Mouse (Mus musculus) stomach, embryonic 15.5 days (tissue): ENCODE data around the gene Krt6a. TPM values are rescaled to one million over a fixed set of nuclear protein-coding genes. Genes with fewer than 3 reads are reported as not detected.
"Not testable (repeated sequence)": the region's sequence is repeated elsewhere in the genome, so short reads cannot be mapped to it uniquely, and the experiment has no call there.

Experiments used
- ATAC-seq: fragments of 200-750 bp; cut with Nextera tagmentation; 2 replicates; pipeline ENCODE4 v1.8.0; 2017; ENCODE audit warnings: low read depth, moderate number of reproducible peaks, moderate TSS enrichment; ENCODE audit not compliant: insufficient read depth, low FRiP score
- H3K27ac ChIP-seq: fragments of 300-500 bp; sonication (generic); 2 replicates; pipeline ENCODE4 v1.5.1; 2015; ENCODE audit warnings: mild to moderate bottlenecking, inconsistent platforms
- H3K27me3 ChIP-seq: fragments of 300-500 bp; sonication (generic); replicated peaks from 2 replicates; pipeline ENCODE4 v1.6.1; 2015; ENCODE audit warnings: inconsistent platforms
- H3K36me3 ChIP-seq: fragments of 300-500 bp; sonication (generic); 2 replicates; pipeline ENCODE4 v1.6.1; 2015; ENCODE audit warnings: inconsistent platforms
- H3K4me1 ChIP-seq: fragments of 300-500 bp; sonication (generic); 2 replicates; pipeline ENCODE4 v1.6.1; 2015; ENCODE audit warnings: inconsistent platforms
- H3K4me2 ChIP-seq: fragments of 300-500 bp; sonication (generic); 2 replicates; pipeline ENCODE4 v1.6.1; 2015; ENCODE audit warnings: mild to moderate bottlenecking, inconsistent platforms
- H3K4me3 ChIP-seq: fragments of 300-500 bp; sonication (generic); replicated peaks from 2 replicates; pipeline ENCODE4 v1.5.1; 2015; ENCODE audit warnings: inconsistent platforms
- H3K9ac ChIP-seq: fragments of 300-500 bp; sonication (generic); 2 replicates; pipeline ENCODE4 v1.6.1; 2015; ENCODE audit warnings: inconsistent platforms
- H3K9me3 ChIP-seq: fragments of 300-500 bp; sonication (generic); 2 replicates; pipeline ENCODE4 v1.6.1; 2016; ENCODE audit warnings: inconsistent platforms
- WGBS: fragments of 180-500 bp; shearing (Covaris S2); methylation state at CpG from one replicate; pipeline ENCODE4 v1.1.7; 2015; 5-methylcytosine and 5-hydroxymethylcytosine counted together
- microRNA-seq: library from miRNA; unstranded; fragments of <30 nt; microRNA quantifications from one replicate; pipeline ENCODE4, GENCODE M21; 2016
- polyA plus RNA-seq: library from polyadenylated mRNA; unstranded; fragments of >200 nt; fragmentation: Nextera tagmentation; extraction: Ambion mirVana; gene quantifications from 2 replicates; pipeline ENCODE4 v1.2.1, GENCODE M21; 2015

Gene Krt6a
- polyA plus RNA-seq, 1 experiment from 2014 or later = 179 TPM

DNA sequence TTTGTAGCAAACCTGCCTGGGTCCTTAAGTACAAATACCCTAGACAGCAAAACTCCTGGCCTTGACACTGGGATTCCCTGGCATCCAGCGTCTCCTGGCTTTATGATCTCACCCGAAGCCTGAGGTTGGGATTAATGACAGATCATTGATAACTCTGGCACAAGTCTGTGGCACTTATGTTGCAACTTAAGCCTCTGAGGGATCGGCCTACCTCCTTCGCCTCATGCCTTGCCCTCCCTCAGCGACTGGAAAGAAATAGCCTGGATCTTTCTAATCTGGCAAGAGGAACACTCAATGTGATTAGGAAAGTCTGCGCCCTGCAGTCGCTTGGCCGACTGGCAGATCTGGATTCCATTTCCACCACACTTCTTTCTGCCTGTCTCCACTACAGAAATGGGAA, 5.8 kb upstream of the Krt6a start:
- no peak for ATAC-seq
- Histone ChIP-seq H3K4me1 (no peaks in the 10 kb centered on the region), H3K4me2 (no peak overlapping the region), H3K36me3 (no peaks in the 10 kb centered on the region), H3K9ac (no peak overlapping the region), H3K27ac (no peak overlapping the region), H3K27me3 (no peaks in the 10 kb centered on the region), H3K9me3 (no peaks in the 10 kb centered on the region), H3K4me3 (no peak overlapping the region)
- 78% methylated on average over 8 of the region's 8 CpGs for WGBS

DNA sequence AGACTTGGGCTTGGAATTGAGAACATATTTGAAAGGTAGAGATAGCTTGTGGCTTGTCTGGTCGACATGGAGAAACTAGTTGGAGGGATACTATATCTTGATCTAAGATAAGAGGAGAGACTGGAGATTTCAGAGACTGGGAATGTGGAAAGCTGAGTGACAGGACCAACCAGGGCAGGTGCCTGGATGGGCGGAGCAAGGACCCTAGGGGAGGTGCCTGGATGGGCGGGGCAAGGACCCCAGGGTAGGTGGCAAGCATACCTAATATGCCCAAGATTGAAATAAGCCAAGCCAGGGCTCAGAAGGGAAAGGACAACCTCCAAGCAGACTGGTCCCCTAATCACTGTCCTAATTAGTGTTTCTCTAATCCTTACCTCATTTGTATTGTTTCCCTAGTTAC, 5.1 kb upstream of the Krt6a start:
- Histone ChIP-seq H3K36me3 (no peaks in the 10 kb centered on the region), H3K4me2 (no peak overlapping the region), H3K27ac (no peak overlapping the region), H3K9me3 (no peaks in the 10 kb centered on the region), H3K4me1 (no peaks in the 10 kb centered on the region), H3K9ac (no peak overlapping the region), H3K27me3 (no peaks in the 10 kb centered on the region), H3K4me3 (no peak overlapping the region)
- 51% methylated on average over 3 of the region's 3 CpGs for WGBS
- ATAC-seq = no peak

DNA sequence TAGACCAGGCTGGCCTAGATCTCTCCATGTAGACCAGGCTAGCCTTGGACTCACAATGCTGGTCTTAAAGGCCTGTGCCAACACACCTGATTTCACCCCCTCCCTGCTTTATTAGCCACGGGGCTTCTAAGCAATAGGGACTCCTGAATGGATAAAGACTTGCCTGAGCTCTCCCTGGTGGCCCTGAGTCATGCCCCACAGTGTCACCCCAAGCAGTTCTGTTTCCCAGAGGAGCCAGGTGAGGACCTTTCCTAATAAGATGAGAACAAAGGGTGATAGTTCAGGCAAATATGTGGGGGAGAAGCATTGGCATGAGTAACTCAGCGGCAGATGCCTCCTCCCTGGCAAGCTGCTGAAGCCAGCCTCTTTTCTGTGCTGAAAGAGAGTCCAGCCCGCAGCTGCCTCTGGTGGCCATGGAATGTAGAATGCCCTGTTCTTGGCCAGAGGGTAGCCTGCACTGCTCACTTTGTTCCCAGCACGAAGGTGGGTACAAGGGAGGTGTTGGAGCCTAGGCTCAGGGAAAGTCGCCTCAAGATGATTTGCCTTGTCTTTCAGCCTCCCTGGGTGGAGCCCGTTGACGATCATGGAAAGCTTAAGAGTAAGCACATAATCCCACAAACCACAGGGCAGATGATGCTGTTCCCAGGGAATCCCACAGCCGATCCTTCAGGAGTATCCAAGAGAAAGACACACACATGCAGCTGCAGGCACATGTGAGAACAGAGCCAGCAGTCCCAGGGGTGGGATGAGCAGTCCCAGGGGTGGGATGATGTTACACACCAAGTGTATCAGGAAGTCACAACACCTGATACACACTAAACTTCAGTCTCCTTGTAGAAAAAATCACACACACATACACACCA, 3.5 kb upstream of the Krt6a start:
- Histone ChIP-seq H3K36me3 (no peaks in the 10 kb centered on the region), H3K9me3 (no peaks in the 10 kb centered on the region), H3K4me3 (no peak overlapping the region), H3K9ac (no peak overlapping the region), H3K4me2 (no peak overlapping the region), H3K27me3 (no peaks in the 10 kb centered on the region), H3K4me1 (no peaks in the 10 kb centered on the region), H3K27ac (no peak overlapping the region)
- WGBS = 63% methylated on average over 8 of the region's 8 CpGs
- ATAC-seq = no peak

DNA sequence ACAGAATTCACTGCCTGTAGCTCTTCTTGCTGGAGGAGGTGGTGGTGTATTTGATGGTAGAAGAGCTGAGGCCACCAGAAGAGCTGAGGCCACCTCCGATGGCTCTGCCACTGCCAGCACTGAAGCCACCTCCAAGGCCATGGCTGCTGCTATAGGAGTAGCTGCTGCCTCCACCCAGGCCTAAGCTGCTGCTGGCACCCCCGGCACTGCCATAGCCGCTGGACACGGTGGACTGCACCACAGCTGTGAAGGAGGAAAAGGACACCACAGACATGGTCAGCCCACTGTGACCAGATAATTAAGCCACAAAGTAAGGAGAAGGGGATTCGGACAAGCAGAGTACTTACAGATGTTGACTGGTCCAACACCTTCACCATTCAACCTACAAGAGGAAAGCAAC, 3.6 kb downstream of the Krt6a start:
- not testable (repeated sequence) for H3K27ac ChIP-seq, H3K4me2 ChIP-seq, H3K4me1 ChIP-seq, H3K9ac ChIP-seq, H3K4me3 ChIP-seq, H3K36me3 ChIP-seq, H3K27me3 ChIP-seq, H3K9me3 ChIP-seq, ATAC-seq
- 94% methylated on average over 5 of the region's 5 CpGs for WGBS

DNA sequence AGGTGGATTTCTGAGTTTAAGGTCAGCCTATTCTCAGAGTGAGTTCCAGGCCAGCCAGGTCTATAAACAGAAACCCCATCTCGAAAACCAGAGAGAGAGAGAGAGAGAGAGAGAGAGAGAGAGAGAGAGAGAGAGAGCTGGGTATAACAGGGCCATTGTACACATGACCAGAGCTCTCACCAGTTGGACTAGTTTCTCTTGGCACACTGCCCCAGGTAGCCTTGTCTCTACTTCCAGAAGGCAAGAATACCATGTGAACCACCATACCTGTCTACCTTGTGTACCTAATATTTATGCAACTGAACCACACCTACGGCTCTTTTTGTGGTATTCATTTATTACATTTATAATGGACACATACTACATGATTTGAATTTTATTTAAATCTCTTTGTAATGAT, 5.9 kb downstream of the Krt6a start:
- WGBS = 63% methylated on average over 2 of the region's 2 CpGs
- H3K4me2 ChIP-seq = no peak overlapping the region

DNA sequence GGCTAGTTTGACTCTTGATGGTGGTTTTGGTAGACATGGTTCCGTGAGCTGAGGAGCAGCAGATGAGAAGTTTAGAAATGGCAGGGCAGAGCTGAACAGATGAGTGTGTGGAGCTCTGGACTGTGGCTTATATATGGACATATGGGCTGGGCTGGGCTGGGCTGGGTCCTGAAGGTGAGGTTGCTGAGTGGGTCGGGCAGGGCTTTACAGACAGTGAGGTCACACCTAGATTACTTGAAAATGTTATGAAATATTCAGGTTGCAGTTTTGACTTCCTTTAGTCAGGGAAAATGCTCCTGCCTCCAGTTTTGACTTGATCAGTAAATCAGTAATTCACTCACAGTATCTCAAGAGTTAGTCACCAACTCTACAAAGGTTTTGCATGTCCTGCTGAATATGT, 13.9 kb downstream of the Krt6a start, which contains the start of gene Krt6b:
Gene Krt6b (minus strand): TSS at position 101 of the 400 bp plus-strand sequence.
- no peak within 1 kb of the TSS for H3K4me2 ChIP-seq
- no peak within 1 kb of the TSS for H3K27ac ChIP-seq
- H3K4me1 ChIP-seq = no peaks in the 10 kb centered on the region
- H3K36me3 ChIP-seq = no peaks in the 10 kb centered on the region
- no peak for ATAC-seq
- H3K9me3 ChIP-seq = no peaks in the 10 kb centered on the region
- 55% methylated on average over 2 of the region's 2 CpGs for WGBS
- no peak within 1 kb of the TSS for H3K4me3 ChIP-seq
- no peak within 1 kb of the TSS for H3K9ac ChIP-seq
- no peaks in the 10 kb centered on the region for H3K27me3 ChIP-seq

More for the DNA sequence above, 5.9 kb downstream of the Krt6a start:
- no peaks in the 10 kb centered on the region for H3K4me1 ChIP-seq
- H3K27me3 ChIP-seq = no peaks in the 10 kb centered on the region
- no peak for ATAC-seq
- H3K9me3 ChIP-seq = no peaks in the 10 kb centered on the region
- H3K4me3 ChIP-seq = no peak overlapping the region
- H3K36me3 ChIP-seq = no peaks in the 10 kb centered on the region
- no peak overlapping the region for H3K27ac ChIP-seq
- H3K9ac ChIP-seq = no peak overlapping the region

DNA sequence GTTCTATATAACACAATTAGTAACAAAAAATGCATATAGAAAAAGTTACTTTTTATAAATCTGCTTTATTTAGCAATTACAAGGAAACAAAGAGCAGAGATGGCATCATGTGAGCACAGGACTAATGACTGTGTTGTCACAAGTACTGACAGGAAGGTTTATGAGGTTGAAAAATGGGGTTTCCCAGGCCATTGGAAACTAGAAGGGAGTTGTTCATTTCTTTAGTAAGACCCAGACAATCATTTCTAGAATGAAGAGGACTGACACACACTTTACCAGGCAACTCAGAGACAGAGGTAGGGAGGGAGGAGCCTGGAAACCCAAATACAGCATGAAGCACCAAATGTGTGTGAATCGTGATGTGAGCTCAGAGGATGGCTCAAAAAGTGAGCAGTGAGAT, 18.1 kb downstream of the Krt6a start:
- H3K27me3 ChIP-seq = no peaks in the 10 kb centered on the region
- H3K4me2 ChIP-seq = no peak overlapping the region
- 76% methylated on average over 1 of the region's 1 CpGs for WGBS
- no peaks in the 10 kb centered on the region for H3K4me1 ChIP-seq
- no peak for ATAC-seq
- no peaks in the 10 kb centered on the region for H3K36me3 ChIP-seq
- H3K9ac ChIP-seq = no peak overlapping the region
- no peak overlapping the region for H3K4me3 ChIP-seq
- H3K9me3 ChIP-seq = no peaks in the 10 kb centered on the region
- H3K27ac ChIP-seq = no peak overlapping the region

DNA sequence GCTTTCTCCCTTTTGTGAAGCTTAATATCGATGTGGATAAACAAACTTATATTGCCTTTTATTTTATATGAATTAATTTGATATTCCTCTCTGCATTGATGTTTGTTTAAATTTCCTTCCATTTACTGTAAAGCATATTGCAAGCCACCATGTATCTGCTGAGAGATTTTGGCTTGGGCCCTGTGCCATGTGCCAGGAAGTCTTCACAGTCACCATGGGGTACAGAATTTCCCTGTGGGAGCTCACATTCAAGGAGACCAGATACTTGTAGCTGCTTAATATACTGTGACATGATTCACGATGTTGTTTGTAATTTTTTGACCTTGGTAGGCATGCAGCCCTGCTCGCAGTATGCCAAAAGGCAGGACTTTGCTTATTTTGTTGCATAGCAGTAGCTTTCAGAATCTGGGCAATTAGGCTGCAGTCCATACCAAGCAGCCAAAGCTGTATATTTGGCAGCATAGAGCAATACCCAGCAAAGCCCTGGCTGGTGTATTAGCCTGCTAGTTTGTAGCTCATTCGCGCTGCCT, 41.3 kb downstream of the Krt6a start:
- WGBS = 87% methylated on average over 5 of the region's 5 CpGs
- no peaks in the 10 kb centered on the region for H3K36me3 ChIP-seq
- no peak overlapping the region for H3K27ac ChIP-seq
- ATAC-seq = no peak
- no peaks in the 10 kb centered on the region for H3K27me3 ChIP-seq
- no peaks in the 10 kb centered on the region for H3K4me1 ChIP-seq
- no peak overlapping the region for H3K9ac ChIP-seq
- H3K9me3 ChIP-seq = no peaks in the 10 kb centered on the region
- H3K4me3 ChIP-seq = no peak overlapping the region
- no peak overlapping the region for H3K4me2 ChIP-seq

DNA sequence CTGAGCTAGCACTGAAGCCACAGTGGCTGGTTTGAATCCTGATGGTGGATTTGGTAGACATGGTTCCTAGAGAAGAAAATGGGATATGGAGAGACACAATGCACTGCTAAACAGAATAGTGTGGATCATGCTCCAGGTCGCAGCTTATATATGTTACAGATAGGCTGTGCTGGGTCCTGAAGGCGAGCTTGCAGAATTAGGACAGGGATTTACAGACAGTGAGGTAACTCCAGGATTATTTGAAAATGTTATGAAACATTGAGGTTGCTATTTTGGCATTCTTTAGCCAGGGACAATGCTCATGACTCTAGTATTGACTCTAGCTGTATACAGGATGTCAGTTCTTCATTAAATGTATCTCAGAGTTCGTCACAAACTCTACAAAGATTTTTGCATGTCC, 46.8 kb downstream of the Krt6a start, which contains the start of gene Gm5478:
Gene Gm5478 (minus strand): TSS at position 101 of the 400 bp plus-strand sequence.
- 72% methylated on average over 3 of the region's 3 CpGs for WGBS
- Histone ChIP-seq H3K9me3 (no peaks in the 10 kb centered on the region), H3K36me3 (no peaks in the 10 kb centered on the region), H3K4me2 (no peak within 1 kb of the TSS), H3K9ac (no peak within 1 kb of the TSS), H3K4me1 (no peaks in the 10 kb centered on the region), H3K4me3 (no peak within 1 kb of the TSS), H3K27ac (no peak within 1 kb of the TSS), H3K27me3 (no peaks in the 10 kb centered on the region)
- ATAC-seq = no peak

Small RNA genes lying within 50 kb of the gene (microRNA-seq; reads per million reads assigned to microRNA genes)
- gene Gm44323 (not detected), gene Gm44342 (not detected), gene Gm44383 (not detected), gene Gm44479 (not detected)

Other genes starting within 250 kb of the Krt6a start
- gene Krt88, start 246.6 kb downstream of the Krt6a start, polyA plus RNA-seq = 0.14 TPM in 1 of 2 replicates, not detected in the other
- gene Krt81, start 230.6 kb downstream of the Krt6a start, polyA plus RNA-seq = not detected in 2 replicates
- gene Krt86, start 220.8 kb downstream of the Krt6a start, polyA plus RNA-seq = 0.06 TPM in 1 of 2 replicates, not detected in the other
- 0.10 and 0.30 TPM in 2 replicates for gene Krt83, start 202.8 kb downstream of the Krt6a start, polyA plus RNA-seq
- not detected in 2 replicates for gene Gm49425, start 177.0 kb downstream of the Krt6a start, polyA plus RNA-seq
- gene Krt84, start 161.5 kb downstream of the Krt6a start, polyA plus RNA-seq = not detected in 2 replicates
- not detected in 2 replicates for gene Krt82, start 143.6 kb downstream of the Krt6a start, polyA plus RNA-seq
- 0.10 and 0.19 TPM in 2 replicates for gene Krt90, start 131.4 kb downstream of the Krt6a start, polyA plus RNA-seq
- 0.21 and 0.34 TPM in 2 replicates for gene Krt75, start 120.4 kb downstream of the Krt6a start, polyA plus RNA-seq
- gene Gm5414, start 66.1 kb downstream of the Krt6a start, polyA plus RNA-seq = not detected in 2 replicates
- 0.08 TPM in 1 of 2 replicates, not detected in the other for gene Gm5478, start 46.9 kb downstream of the Krt6a start, polyA plus RNA-seq
- 1.4 and 3.4 TPM in 2 replicates for gene Krt6b, start 14.0 kb downstream of the Krt6a start, polyA plus RNA-seq
- gene Krt5, start 18.6 kb upstream of the Krt6a start, polyA plus RNA-seq = 187 and 301 TPM in 2 replicates
- not detected in 2 replicates for gene Krt71, start 48.8 kb upstream of the Krt6a start, polyA plus RNA-seq
- gene Krt72, start 92.2 kb upstream of the Krt6a start, polyA plus RNA-seq = not detected in 2 replicates
- not detected in 2 replicates for gene Krt73, start 108.0 kb upstream of the Krt6a start, polyA plus RNA-seq
- not detected in 2 replicates for gene Krt2, start 123.9 kb upstream of the Krt6a start, polyA plus RNA-seq
- gene Krt1, start 156.5 kb upstream of the Krt6a start, polyA plus RNA-seq = 1.8 and 2.7 TPM in 2 replicates
- gene Krt77, start 175.4 kb upstream of the Krt6a start, polyA plus RNA-seq = 0.06 and 0.14 TPM in 2 replicates
- gene Krt76, start 198.6 kb upstream of the Krt6a start, polyA plus RNA-seq = not detected in 2 replicates
- gene Krt4, start 230.4 kb upstream of the Krt6a start, polyA plus RNA-seq = 390 and 937 TPM in 2 replicates
- 1.2 and 1.6 TPM in 2 replicates for gene Krt79, start 246.0 kb upstream of the Krt6a start, polyA plus RNA-seq